Mouse (Mus musculus): ENCODE measurements at regions not wholly inside any gene's neighbourhood (a gene's known extent, or its start where the extent isn't known, plus 50 kb on each side); places are given as distances from the start of the nearest gene placed in this dataset.

DNA sequence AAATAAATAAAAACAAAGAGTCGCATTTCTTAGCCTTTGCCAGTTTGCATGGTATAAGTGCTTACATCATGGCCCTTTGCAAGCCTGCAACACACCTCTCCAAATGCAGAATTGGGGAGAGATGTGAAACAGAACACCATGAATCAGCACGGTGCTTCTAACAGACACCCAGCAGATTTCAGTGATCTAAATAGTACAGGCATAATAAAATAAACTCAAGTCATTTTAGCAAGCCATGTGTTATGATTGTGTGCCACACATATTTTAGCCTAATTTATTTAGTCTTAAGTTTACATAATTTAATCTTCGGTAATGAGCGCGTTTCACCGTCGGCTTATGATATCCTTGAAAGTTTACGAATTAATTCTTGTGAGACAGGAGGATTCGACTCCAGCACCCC lies 189.6 kb downstream of the Rnd3 start:
- Histone ChIP-seq H3K27me3 (ENCODE audit: control insufficient read depth, insufficient read depth, insufficient read length) (no peaks in the 10 kb centered on the region), H3ac (ENCODE audit: control insufficient read depth, insufficient read length) (no peak overlapping the region), H3K4me3 (no peak overlapping the region), H3K36me3 (ENCODE audit: control insufficient read depth, insufficient read depth) (no peaks in the 10 kb centered on the region), H3K4me2 (ENCODE audit: low read depth) (no peak overlapping the region), H3K79me2 (ENCODE audit: control insufficient read depth, insufficient read depth) (no peaks in the 10 kb centered on the region)
- TF ChIP-seq SRF (IDR thresholded peaks at IDR 0.05; ENCODE audit: control insufficient read depth, insufficient read length, low read depth) (no peak), TCF3 (IDR thresholded peaks at IDR 0.05; ENCODE audit: insufficient read length, low read depth) (no peak), MAX (IDR thresholded peaks at IDR 0.05; ENCODE audit: low read depth) (no peak), E2F4 (IDR thresholded peaks at IDR 0.05; ENCODE audit: insufficient read depth) (no peak), POLR2AphosphoS2 (IDR thresholded peaks at IDR 0.05; ENCODE audit: insufficient read length, low read depth) (no peak), TCF12 (IDR thresholded peaks at IDR 0.05; ENCODE audit: insufficient read depth, poor library complexity, severe bottlenecking) (no peak), USF1 (IDR thresholded peaks at IDR 0.05; ENCODE audit: low read depth) (no peak), REST (IDR thresholded peaks at IDR 0.05; ENCODE audit: insufficient read depth, insufficient read length) (no peak), MYOD1 (IDR thresholded peaks at IDR 0.05; ENCODE audit: control insufficient read depth in 1 of 3, insufficient read length in 2 of 3, low read depth in 2 of 3) (no peak), CEBPB (IDR thresholded peaks at IDR 0.05; ENCODE audit: insufficient read depth, poor library complexity, severe bottlenecking) (no peak), POLR2A (IDR thresholded peaks at IDR 0.05; ENCODE audit: insufficient read length, low read depth) (no peak), MYOG (IDR thresholded peaks at IDR 0.05; ENCODE audit: control insufficient read depth in 1 of 3, insufficient read depth in 1 of 3, insufficient read length in 2 of 3, low read depth in 2 of 3) (no peak)

DNA sequence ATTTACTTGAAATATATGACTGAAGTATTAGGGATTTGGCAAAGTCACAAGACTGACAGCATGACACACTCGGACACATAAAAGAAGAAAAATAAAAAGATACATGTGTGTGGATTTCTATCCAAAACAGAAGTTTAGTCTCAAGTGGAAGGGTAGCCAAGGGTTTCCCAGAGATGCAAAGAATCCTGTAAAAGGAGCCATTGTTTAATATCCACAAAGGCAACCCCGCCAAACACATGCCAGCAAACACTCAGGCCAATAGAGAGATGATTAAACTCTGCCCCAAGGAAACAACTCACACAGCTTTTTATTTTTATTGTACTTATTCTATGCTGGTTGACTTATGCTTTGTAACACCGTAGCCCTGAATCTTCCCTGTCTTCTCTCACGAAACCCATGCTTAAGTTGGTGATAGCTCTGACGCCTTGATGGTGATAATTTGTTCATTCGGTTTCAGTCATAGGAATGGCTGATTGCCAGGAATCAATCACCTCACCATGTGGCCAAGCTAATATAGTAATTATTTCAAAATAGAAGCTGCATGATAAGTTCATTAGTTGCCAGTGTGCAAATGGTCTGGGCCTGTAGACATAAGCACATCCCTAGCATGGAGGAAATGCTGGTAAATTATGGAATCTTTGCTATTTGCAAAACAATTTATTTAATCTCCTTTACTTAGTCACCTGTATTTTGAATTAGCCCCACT lies 194.4 kb downstream of the Rnd3 start:
- Histone ChIP-seq H3K4me2 (ENCODE audit: low read depth) (no peak overlapping the region), H3K36me3 (ENCODE audit: control insufficient read depth, insufficient read depth) (no peaks in the 10 kb centered on the region), H3K27me3 (ENCODE audit: control insufficient read depth, insufficient read depth, insufficient read length) (no peaks in the 10 kb centered on the region), H3K4me3 (no peak overlapping the region), H3ac (ENCODE audit: control insufficient read depth, insufficient read length) (no peak overlapping the region), H3K79me2 (ENCODE audit: control insufficient read depth, insufficient read depth) (no peaks in the 10 kb centered on the region)
- TF ChIP-seq MYOG (IDR thresholded peaks at IDR 0.05; ENCODE audit: control insufficient read depth in 1 of 3, insufficient read depth in 1 of 3, insufficient read length in 2 of 3, low read depth in 2 of 3) (no peak), POLR2A (IDR thresholded peaks at IDR 0.05; ENCODE audit: insufficient read length, low read depth) (no peak), TCF3 (IDR thresholded peaks at IDR 0.05; ENCODE audit: insufficient read length, low read depth) (no peak), MYOD1 (IDR thresholded peaks at IDR 0.05; ENCODE audit: control insufficient read depth in 1 of 3, insufficient read length in 2 of 3, low read depth in 2 of 3) (no peak), CEBPB (IDR thresholded peaks at IDR 0.05; ENCODE audit: insufficient read depth, poor library complexity, severe bottlenecking) (no peak), MAX (IDR thresholded peaks at IDR 0.05; ENCODE audit: low read depth) (no peak), POLR2AphosphoS2 (IDR thresholded peaks at IDR 0.05; ENCODE audit: insufficient read length, low read depth) (no peak), REST (IDR thresholded peaks at IDR 0.05; ENCODE audit: insufficient read depth, insufficient read length) (no peak)

DNA sequence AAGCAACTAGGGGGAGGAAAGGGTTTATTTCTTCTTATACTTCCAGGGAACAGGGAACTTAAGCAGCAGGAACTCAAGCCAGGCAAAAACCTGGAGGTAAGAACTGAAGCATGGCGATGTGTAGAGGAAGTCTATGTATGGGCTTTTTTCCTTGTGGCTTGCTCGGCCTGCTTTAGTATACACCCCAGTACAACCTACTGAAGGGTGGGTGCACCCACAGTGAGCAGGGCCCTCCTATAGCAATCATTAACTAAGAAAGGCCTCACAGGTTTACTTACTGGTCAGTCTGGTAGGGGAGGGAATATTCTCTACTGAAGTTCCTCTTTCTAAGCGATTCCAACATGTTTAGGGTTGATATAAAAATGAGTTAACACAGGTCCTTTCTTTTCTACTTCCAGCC lies 197.9 kb downstream of the Rnd3 start:
- no peak overlapping the region for H3K4me2 ChIP-seq (ENCODE audit: low read depth)
- H3ac ChIP-seq (ENCODE audit: control insufficient read depth, insufficient read length) = no peak overlapping the region
- H3K4me3 ChIP-seq = no peak overlapping the region
- no peak for TF ChIP-seq REST (IDR thresholded peaks at IDR 0.05; ENCODE audit: insufficient read depth, insufficient read length)
- no peak for TF ChIP-seq TCF3 (IDR thresholded peaks at IDR 0.05; ENCODE audit: insufficient read length, low read depth)
- TF ChIP-seq POLR2A (IDR thresholded peaks at IDR 0.05; ENCODE audit: insufficient read length, low read depth) = no peak
- TF ChIP-seq MAX (IDR thresholded peaks at IDR 0.05; ENCODE audit: low read depth) = no peak
- no peak for TF ChIP-seq E2F4 (IDR thresholded peaks at IDR 0.05; ENCODE audit: insufficient read depth)
- no peak for TF ChIP-seq TCF12 (IDR thresholded peaks at IDR 0.05; ENCODE audit: insufficient read depth, poor library complexity, severe bottlenecking)
- no peak for TF ChIP-seq POLR2AphosphoS2 (IDR thresholded peaks at IDR 0.05; ENCODE audit: insufficient read length, low read depth)
- no peak for TF ChIP-seq USF1 (IDR thresholded peaks at IDR 0.05; ENCODE audit: low read depth)
- no peak for TF ChIP-seq CEBPB (IDR thresholded peaks at IDR 0.05; ENCODE audit: insufficient read depth, poor library complexity, severe bottlenecking)
- no peak for TF ChIP-seq MYOG (IDR thresholded peaks at IDR 0.05; ENCODE audit: control insufficient read depth in 1 of 3, insufficient read depth in 1 of 3, insufficient read length in 2 of 3, low read depth in 2 of 3)
- no peak for TF ChIP-seq MYOD1 (IDR thresholded peaks at IDR 0.05; ENCODE audit: control insufficient read depth in 1 of 3, insufficient read length in 2 of 3, low read depth in 2 of 3)
- no peak for TF ChIP-seq SRF (IDR thresholded peaks at IDR 0.05; ENCODE audit: control insufficient read depth, insufficient read length, low read depth)
- no peaks in the 10 kb centered on the region for H3K79me2 ChIP-seq (ENCODE audit: control insufficient read depth, insufficient read depth)
- H3K27me3 ChIP-seq (ENCODE audit: control insufficient read depth, insufficient read depth, insufficient read length) = no peaks in the 10 kb centered on the region
- no peaks in the 10 kb centered on the region for H3K36me3 ChIP-seq (ENCODE audit: control insufficient read depth, insufficient read depth)

DNA sequence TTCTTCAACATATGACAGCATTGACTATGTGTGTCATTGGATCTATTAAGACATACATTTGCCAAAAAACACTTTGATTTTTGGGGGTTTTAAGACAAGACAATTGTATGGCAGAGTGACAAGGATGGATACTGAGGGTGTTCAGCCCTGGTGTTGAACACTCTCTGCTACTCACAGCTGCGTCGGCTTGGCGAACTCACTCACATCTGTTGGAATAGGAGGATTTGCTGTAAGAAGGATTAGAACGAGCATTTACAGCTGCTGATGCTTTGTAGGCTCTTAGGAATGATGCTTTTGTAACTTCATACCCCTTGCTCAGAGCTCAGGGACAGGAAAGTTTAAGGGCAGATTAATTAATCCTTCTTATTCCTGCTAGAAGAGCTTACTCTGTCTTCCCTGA lies 199.2 kb downstream of the Rnd3 start:
- no peaks in the 10 kb centered on the region for H3K36me3 ChIP-seq (ENCODE audit: control insufficient read depth, insufficient read depth)
- H3K4me3 ChIP-seq = no peak overlapping the region
- H3K4me2 ChIP-seq (ENCODE audit: low read depth) = no peak overlapping the region
- TF ChIP-seq POLR2A (IDR thresholded peaks at IDR 0.05; ENCODE audit: insufficient read length, low read depth) (no peak), E2F4 (IDR thresholded peaks at IDR 0.05; ENCODE audit: insufficient read depth) (no peak), TCF12 (IDR thresholded peaks at IDR 0.05; ENCODE audit: insufficient read depth, poor library complexity, severe bottlenecking) (no peak), POLR2AphosphoS2 (IDR thresholded peaks at IDR 0.05; ENCODE audit: insufficient read length, low read depth) (no peak), SRF (IDR thresholded peaks at IDR 0.05; ENCODE audit: control insufficient read depth, insufficient read length, low read depth) (no peak), MYOG (IDR thresholded peaks at IDR 0.05; ENCODE audit: control insufficient read depth in 1 of 3, insufficient read depth in 1 of 3, insufficient read length in 2 of 3, low read depth in 2 of 3) (no peak), USF1 (IDR thresholded peaks at IDR 0.05; ENCODE audit: low read depth) (no peak), MAX (IDR thresholded peaks at IDR 0.05; ENCODE audit: low read depth) (no peak), TCF3 (IDR thresholded peaks at IDR 0.05; ENCODE audit: insufficient read length, low read depth) (no peak), REST (IDR thresholded peaks at IDR 0.05; ENCODE audit: insufficient read depth, insufficient read length) (no peak), MYOD1 (IDR thresholded peaks at IDR 0.05; ENCODE audit: control insufficient read depth in 1 of 3, insufficient read length in 2 of 3, low read depth in 2 of 3) (no peak), CEBPB (IDR thresholded peaks at IDR 0.05; ENCODE audit: insufficient read depth, poor library complexity, severe bottlenecking) (no peak)
- H3K79me2 ChIP-seq (ENCODE audit: control insufficient read depth, insufficient read depth) = no peaks in the 10 kb centered on the region
- no peak overlapping the region for H3ac ChIP-seq (ENCODE audit: control insufficient read depth, insufficient read length)
- H3K27me3 ChIP-seq (ENCODE audit: control insufficient read depth, insufficient read depth, insufficient read length) = no peaks in the 10 kb centered on the region

Measured in myocyte (in vitro differentiated cells).